Mouse (Mus musculus) liver, adult (tissue): ENCODE data around the gene Rnf114.

ENCODE experiments used
- GATA4 ChIP-seq: IDR thresholded peaks from 2 replicates; pipeline ENCODE4 v1.6.1; 2014; ENCODE audit warnings: mild to moderate bottlenecking, low read length; ENCODE audit not compliant: insufficient replicate concordance

Gene Rnf114

DNA sequence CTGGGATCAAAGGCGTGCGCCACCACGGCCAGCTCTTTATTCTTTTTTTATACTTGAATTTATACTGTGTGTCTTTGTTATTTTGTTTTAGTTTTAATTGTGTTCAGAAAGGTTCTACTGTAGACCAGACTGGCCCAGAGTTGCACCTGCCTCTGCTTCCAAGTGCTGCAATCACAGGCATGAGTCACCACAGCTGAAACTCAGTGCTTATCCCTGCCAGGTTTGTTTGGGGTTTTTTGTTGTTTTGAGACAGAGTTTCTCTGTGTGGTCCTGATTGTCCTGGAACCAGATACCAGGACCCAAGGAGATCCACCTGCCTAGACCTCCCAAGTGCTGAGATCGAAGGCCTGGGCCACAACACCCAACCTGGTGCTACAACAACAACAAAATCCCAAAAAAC, 16.1 kb downstream of the Rnf114 start:
- no peak for TF ChIP-seq GATA4

DNA sequence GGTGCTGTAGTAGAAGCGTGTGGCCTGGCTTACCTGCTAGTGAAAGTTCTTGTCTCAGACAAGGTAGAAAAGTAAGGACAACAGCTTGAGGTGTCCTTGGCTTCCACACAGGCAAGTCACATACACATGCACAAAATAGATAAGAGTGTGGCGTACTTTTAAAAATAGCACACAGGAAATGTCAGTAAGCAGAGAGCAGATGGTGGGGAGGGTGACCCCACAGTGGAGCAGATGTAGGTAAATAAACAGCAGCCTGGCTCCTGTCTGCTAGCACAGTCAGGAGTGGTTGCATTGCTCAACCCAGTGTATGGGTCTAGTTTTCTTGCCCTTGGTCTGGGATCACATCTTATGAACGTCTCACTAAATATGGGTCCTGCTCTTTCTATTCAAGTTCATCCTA, 18.0 kb downstream of the Rnf114 start:
- TF ChIP-seq GATA4: no peak

DNA sequence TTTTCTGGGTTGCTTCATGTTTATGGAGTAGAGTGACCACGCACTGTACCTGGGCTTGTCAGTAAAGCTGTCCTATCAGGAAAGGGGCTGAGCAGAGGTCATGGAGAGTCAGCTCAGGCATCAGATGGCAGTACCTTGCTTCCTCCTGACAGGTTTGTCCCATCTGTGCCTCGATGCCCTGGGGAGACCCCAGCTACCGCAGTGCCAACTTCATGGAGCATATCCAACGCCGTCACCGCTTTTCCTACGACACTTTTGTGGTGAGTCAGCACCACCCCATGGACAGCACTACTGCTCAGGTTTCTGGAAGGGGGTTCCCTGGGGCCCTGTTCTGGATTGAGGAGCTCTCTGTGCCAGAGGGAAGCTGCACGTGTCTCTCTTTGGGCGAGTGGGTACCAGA, 19.9 kb downstream of the Rnf114 start:
- TF ChIP-seq GATA4: no peak

DNA sequence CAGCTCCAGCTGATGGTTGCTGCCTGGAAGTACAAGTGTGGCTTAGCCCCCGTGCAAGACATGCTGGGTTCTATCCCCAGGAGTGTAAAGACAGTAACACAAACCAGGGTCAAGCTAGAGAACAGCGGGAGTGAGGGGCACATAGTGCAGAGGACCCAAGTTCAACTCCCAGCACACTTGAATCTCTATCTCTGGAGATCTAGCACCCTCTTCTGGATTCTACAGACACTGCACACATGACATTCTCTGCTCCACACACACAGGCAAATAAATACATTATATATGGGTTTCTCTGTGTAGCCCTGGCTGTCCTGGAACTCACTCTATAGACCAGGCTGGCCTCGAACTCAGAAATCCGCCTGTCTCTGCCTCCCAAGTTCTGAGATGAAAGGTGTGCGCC, 20.5 kb downstream of the Rnf114 start:
- TF ChIP-seq GATA4: no peak

DNA sequence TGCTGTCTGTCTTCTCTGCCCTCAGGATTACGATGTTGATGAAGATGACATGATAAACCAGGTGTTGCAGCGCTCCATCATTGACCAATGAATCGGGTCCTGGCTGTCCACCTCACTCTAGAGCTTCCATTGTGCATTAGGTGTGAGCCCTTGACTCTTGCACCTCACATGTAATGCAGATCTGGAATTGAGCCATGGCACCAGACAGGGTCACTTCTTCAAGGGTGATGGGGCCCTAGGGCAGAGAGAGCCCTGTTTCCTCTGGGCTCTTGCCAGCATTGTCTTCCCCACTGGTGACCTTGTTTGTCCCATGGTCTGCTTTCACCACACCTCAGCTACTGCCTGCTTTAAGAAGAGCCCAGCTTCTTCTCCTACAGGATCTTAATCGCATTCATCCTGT, 22.2 kb downstream of the Rnf114 start:
- TF ChIP-seq GATA4: no peak

DNA sequence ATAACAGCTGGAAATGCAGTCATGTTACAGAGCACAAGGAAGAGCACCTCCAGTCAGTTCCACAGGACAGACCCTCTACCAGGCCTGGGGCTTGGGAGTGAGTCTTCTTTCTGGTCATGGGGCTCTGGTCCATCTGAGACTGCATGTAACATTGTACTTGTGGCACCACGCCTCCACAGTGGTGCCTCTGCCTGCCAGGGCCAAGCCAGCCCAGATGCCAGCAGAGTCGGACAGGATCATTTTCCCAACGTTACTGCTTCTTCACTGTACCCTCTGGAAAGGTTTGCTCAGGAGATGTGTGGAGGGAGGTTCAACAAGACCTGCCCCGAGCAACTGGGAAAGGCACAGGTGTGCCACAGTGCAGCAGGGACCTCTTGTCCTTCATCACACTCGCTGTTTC, 23.2 kb downstream of the Rnf114 start:
- TF ChIP-seq GATA4: no peak

DNA sequence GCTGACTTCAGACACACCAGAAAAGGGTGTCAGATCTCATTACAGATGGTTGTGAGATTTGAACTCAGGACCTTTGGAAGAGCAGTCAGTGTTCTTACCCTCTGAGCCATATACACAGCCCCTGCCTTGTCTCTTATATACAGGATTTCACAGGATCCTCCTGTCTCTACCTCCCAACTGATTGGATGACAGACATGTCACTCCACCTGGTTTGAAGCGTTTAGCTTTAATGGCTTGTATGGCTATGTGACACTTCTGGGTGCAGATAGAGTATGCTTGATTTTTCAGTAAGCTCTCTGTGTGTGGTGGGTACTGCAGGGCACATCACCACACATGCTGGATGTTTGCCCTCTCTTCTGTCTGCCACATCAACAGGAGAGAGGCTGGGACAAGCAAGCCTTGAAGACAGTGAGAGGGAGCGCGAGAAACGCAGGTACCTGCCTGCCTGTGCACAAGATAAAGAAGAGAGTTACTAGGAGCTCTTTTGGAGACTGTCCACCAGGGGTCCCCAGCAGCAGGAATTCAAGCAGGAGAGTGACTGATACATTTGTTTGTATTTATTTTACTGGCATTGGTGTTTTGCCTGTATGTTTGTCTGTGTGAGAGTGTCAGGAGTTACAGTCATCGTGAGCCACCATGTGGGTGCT, 27.3 kb downstream of the Rnf114 start:
- no peak for TF ChIP-seq GATA4

DNA sequence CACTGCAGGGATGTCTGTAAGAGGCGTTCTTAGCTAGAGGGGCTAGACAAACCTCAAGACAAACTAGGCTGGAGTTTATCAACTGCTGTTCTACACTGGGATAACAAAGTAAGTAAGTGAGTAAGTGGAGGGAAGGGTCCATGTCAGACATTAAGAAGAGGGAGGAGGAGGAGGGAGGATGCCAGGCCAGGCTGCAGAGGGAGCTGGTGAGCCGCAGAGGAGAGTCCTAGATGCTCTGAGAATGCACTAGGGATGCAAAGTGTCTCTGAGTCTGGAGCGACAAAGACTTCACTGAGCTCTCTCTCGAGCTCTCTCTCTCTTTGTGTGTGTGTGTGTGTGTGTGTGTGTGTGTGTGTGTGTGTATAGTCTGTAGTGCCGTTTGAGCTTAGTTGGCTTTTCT, 35.8 kb downstream of the Rnf114 start:
- TF ChIP-seq GATA4: no peak

DNA sequence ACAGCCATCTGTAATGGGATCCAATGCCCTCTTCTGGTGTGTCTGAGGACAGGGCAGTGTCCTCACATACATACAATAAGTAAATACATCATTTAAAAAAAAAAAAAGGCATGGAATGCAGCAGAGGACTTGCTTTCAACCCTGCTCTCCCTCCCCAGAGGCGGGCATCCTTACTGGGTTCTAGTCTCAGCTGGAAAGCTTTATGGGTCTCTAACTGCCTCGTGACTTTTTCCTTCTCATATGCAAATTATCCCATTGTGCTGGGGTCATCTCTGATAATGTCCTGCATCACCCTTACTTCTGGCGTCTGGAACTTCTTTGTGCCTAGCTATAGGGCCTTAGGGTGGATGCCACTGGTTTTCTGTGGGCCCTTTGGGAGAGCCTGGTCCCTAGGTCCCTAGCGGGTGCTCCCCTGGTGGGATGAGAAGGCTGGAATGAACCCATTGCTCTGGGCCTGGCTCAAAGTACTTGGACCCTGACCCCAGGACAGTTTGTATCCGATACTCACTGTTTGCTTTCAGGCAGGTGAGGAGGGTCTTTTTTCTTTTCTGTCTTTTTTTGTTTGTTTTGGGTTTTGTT, 37.6 kb downstream of the Rnf114 start:
- TF ChIP-seq GATA4: no peak

DNA sequence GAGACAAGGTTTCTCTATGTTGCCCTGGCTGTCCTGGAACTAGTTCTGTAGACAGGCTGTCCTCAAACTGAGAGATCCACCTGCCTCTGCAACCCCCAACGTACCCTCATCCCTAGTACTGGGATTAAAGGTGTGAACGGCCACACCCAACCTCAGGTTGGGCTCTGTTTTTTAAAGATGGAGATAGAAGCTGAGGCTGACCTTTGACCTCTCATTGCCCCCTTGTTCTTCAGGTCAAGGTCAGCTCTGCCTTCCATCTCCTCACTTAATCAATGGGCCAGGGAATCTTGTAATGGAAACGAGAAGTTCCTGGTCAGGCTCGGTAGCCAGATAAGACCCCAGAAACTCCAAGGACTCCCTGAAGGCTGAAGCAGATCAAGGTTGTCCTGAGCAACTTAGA, 38.1 kb downstream of the Rnf114 start:
- TF ChIP-seq GATA4: no peak

DNA sequence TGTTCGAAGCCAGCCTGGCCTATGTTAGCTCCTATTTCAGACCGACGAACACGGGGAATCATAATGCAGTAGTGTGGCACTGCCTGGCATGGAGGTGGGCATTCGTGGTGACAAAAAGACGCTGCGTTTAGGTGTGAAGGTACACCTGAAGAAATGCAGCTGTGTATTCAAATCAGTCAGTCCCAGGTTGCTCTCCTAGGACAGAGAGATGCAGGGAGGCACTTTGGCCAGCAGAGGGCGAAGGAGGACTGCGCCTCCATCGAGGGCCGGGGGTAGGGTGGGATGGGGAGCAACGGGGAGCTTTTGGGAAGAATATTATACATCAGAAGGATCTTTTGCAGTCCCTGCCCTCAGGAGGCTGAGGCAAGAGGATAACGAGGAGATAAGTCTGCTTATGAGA, 39.7 kb downstream of the Rnf114 start:
- no peak for TF ChIP-seq GATA4

DNA sequence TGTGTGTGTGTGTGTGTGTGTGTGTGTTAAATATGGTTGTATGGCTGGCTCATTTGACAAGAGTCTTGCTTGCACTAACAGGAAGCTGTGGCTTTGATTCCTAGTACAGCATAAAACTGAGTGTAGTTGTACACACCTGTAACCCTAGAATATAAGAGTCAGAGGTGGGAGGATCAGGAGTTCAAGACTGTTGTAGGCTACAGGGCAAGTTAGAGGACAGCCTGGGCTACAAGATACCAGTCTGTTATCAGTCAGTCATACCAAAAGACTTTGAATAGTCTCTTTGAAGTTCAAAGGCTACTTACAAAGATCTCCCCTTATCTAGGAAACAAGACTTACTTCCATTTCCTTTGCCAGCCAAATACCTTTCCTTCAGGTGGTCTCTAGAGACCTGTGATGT, 41.4 kb downstream of the Rnf114 start:
- TF ChIP-seq GATA4: no peak

DNA sequence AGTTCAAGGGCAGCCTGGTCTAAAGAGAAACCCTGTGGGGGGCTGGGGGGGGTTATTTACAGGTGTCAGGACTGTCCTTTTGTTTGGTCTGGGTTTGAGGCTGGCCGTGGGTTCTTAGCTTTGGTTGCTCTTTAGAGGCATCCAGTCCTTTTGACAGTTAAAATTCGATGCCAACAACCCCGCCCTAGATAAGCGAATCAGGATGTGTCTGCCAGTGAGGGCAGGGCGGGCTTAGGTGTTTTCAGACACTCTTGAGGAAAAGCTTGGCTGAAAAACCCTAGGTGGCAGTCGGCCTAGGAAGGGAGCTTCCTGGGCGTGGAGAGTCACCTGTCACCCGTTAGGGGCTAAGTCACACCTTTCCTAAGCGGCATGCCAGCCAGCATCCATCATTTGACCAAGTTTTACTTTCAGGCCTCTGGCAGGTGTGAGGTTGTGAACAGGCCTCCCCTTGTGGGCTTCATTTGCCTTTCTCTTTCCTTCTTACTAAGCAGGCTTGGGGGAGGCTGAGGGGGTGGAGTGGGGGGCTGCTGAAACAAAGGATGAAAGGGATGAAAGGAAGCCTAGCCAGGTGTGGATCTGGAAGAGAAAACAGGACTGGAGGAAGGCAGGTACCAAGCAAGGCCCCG, 44.0 kb downstream of the Rnf114 start:
- TF ChIP-seq GATA4: no peak

DNA sequence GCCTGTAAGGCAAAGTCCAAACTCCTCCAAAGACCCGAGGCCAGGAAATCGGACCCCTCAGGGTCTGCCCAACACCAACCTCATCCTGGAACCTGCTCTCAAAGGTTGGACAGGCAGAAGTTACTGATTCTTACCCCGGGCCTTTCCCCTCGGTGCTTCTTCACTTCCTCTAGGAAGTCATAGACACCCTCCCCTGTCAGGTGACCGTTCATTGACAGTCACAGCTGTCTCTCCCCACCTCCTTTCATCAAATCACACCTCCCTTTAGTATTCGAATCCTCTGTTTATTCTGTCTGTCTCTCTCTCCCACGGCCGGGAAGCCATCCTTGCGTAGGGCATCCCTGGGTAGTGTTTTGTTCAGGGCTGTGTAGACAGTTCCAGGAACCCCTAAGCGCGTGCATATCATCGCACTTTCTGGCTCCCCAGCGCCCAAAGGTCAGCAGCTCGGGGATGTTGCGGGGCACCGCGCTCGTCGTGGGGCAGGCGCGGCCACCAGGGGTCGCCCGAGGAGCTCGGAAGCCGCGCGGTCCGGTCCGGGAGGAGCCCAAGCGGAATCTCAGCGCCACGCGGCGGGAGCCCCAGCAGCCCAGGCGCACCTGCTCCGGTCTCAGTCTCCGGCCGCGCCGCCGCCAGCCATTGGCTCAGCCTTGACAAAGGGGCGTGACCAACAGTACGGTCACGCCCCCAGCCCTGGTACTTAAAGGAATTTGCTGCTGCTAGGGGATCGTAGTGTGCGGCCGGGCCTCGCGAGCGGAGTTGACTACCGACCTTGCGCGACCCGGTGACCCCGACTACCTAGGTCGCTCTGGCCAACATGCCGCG, 45.2 kb downstream of the Rnf114 start, which contains the start of gene Snai1:
Gene Snai1 (plus strand): TSS at position 720 of the 822 bp plus-strand sequence.
- TF ChIP-seq GATA4: no peak; the same call in 1 of the 2 replicates

DNA sequence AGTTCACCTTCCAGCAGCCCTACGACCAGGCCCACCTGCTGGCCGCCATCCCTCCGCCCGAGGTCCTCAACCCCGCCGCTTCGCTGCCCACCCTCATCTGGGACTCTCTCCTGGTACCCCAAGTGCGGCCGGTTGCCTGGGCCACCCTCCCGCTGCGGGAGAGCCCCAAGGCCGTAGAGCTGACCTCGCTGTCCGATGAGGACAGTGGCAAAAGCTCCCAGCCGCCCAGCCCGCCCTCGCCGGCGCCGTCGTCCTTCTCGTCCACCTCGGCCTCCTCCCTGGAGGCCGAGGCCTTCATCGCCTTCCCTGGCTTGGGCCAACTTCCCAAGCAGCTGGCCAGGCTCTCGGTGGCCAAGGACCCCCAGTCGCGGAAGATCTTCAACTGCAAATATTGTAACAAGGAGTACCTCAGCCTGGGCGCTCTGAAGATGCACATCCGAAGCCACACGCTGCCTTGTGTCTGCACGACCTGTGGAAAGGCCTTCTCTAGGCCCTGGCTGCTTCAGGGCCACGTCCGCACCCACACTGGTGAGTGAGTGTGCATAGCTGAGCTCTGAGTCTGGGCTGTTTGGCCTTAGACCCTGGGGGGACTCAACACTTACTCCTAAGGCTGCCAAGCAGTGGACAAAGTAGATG, 46.3 kb downstream of the Rnf114 start:
- no peak for TF ChIP-seq GATA4

DNA sequence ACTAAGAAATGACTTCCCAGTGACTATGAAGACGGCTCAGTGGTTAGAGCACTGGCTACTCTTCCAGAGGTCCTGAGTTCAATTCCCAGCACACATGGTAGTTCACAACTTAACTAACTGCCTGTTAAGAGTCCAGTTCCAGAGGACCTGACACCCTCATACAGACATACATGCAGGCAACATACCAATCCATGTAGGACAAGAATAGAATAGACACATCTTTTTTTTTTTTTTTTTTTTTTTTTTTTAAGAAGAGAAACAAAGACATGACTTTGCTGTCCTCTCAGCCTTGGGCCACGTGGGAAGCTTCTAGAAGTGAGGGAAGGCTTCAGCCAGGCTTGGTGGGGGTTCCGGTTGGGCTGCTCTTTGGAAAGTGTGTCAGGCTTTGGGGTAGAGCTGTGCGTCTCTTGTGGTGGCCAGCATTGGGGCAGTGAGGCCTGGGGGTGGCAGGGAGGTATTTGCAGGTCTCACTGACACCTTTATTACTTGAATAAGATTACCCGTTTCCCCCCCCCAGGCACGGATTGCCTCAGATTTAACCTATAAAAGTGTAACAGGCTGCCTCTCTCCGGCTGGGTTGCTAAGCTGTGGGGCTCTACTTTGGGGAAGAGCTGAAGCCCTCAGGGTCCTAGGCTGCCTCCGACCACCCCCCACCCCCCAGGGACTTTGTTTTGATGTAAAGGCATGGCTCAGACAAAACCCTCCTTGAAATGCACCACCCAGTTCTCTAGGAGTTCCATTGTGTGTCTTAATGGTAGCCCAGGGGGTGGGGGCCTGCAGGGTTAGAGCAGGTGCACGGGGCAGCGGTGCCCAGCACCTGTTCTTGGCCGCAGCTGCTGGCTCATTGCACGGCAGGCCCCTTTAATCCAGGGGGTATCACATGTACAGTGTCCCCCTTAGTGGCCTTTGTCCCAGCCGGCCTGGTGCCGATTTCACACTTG, 47.4 kb downstream of the Rnf114 start:
- no peak for TF ChIP-seq GATA4
